Mouse (Mus musculus): ENCODE measurements around the gene Gm29276.
"Not testable (repeated sequence)": the region's sequence is repeated elsewhere in the genome, so short reads cannot be mapped to it uniquely, and the experiment has no call there.

The Gm29276 gene

GRCm38 (mm10) chrY:42582150-42582549, at the start of gene Gm29276:
Gm29276 (minus strand) TSS chrY:42582250.
- not testable (repeated sequence) for DNase-seq (ENCODE audit: low spot score in 2 of 2)

Data from right cerebral cortex, postnatal 10 days (tissue).